Mouse (Mus musculus) forebrain, embryonic 10.5 days (tissue): ENCODE measurements around the gene Scyl3. TPM values are rescaled to one million over a fixed set of nuclear protein-coding genes. Genes with fewer than 3 reads are reported as not detected.

Experiments used
- DNase-seq: peaks from one replicate; pipeline ENCODE4 v3.0.0-alpha.2; 2017; ENCODE audit warnings: low spot score; ENCODE audit errors: extremely low spot score
- H3K27ac ChIP-seq: fragments of 300-500 bp; sonication (generic); 2 replicates; pipeline ENCODE4 v1.5.1; 2016; ENCODE audit warnings: mild to moderate bottlenecking
- H3K27me3 ChIP-seq: fragments of 300-500 bp; sonication (generic); 2 replicates; pipeline ENCODE4 v1.6.1; 2016; ENCODE audit warnings: mild to moderate bottlenecking; ENCODE audit not compliant: poor library complexity, severe bottlenecking
- H3K36me3 ChIP-seq: fragments of 300-500 bp; sonication (generic); replicated peaks from 2 replicates; pipeline ENCODE4 v1.6.1; 2016; ENCODE audit warnings: mild to moderate bottlenecking, moderate library complexity
- H3K4me1 ChIP-seq: fragments of 300-500 bp; sonication (generic); 2 replicates; pipeline ENCODE4 v1.6.1; 2016
- H3K4me3 ChIP-seq: fragments of 300-500 bp; sonication (generic); 2 replicates; pipeline ENCODE4 v1.5.1; 2016; ENCODE audit warnings: mild to moderate bottlenecking, moderate library complexity
- H3K9me3 ChIP-seq: fragments of 300-500 bp; sonication (generic); 2 replicates; pipeline ENCODE4 v1.6.1; 2016; ENCODE audit warnings: mild to moderate bottlenecking, moderate library complexity
- WGBS: fragments of 180-500 bp; shearing (Covaris S2); methylation state at CpG from one replicate; pipeline ENCODE4 v1.1.7; 2016; 5-methylcytosine and 5-hydroxymethylcytosine counted together
- polyA plus RNA-seq: library from polyadenylated mRNA; unstranded; fragments of >200 nt; fragmentation: Nextera tagmentation; extraction: Ambion mirVana; gene quantifications from 2 replicates; pipeline ENCODE4 v1.2.1, GENCODE M21; 2016

Scyl3 gene
- polyA plus RNA-seq, 1 experiment from 2014 or later = 15.5 TPM

- H3K4me3 ChIP-seq = no peak overlapping the region
- H3K27me3 ChIP-seq = no peaks in the 10 kb centered on the region
- peaks cover 31% of the 10 kb centered on the region for H3K36me3 ChIP-seq
- peaks cover 20% of the 10 kb centered on the region for H3K4me1 ChIP-seq
- 88% methylated on average over 4 of the region's 4 CpGs for WGBS
- no peak for DNase-seq
- H3K27ac ChIP-seq = no peak overlapping the region
- H3K9me3 ChIP-seq = no peaks in the 10 kb centered on the region
These were observed 63.5 kb downstream of the Scyl3 start for GRCm38 (mm10) chr1:163992371-163992770.

GRCm38 (mm10) chr1:163994173-163994720 lies 65.3 kb downstream of the Scyl3 start:
- peaks cover 20% of the 10 kb centered on the region for H3K4me1 ChIP-seq
- H3K4me3 ChIP-seq = peak overlapping the region; percentile 78
- H3K36me3 ChIP-seq = peaks cover 17% of the 10 kb centered on the region; the same call in 1 of the 2 replicates
- 1% methylated on average over 38 of the region's 38 CpGs for WGBS
- no peaks in the 10 kb centered on the region for H3K27me3 ChIP-seq
- H3K9me3 ChIP-seq = no peaks in the 10 kb centered on the region
- DNase-seq = no peak
- peak overlapping the region; percentile 92 for H3K27ac ChIP-seq

- Histone ChIP-seq H3K27me3 (no peaks in the 10 kb centered on the region), H3K4me1 (peaks cover 20% of the 10 kb centered on the region), H3K36me3 (peaks cover 17% of the 10 kb centered on the region; the same call in 1 of the 2 replicates), H3K9me3 (no peaks in the 10 kb centered on the region), H3K27ac (peak within 1 kb of the TSS; percentile 92), H3K4me3 (peak within 1 kb of the TSS; percentile 78)
- peak; percentile 90 for DNase-seq
- 5% methylated on average over 43 of the region's 43 CpGs for WGBS
These were observed 66.1 kb downstream of the Scyl3 start, which contains the start of the genes BC055324 and Mettl18 for GRCm38 (mm10) chr1:163994721-163995608. Gene BC055324 (minus strand): TSS chr1:163994796. Gene Mettl18 (plus strand): TSS chr1:163994889.

- 61% methylated on average over 2 of the region's 2 CpGs for WGBS
- Histone ChIP-seq H3K4me1 (peaks cover 20% of the 10 kb centered on the region), H3K36me3 (peaks cover 17% of the 10 kb centered on the region; the same call in 1 of the 2 replicates), H3K27ac (peak overlapping the region; percentile 92; the same call in 1 of the 2 replicates), H3K4me3 (peak overlapping the region; percentile 78), H3K9me3 (no peaks in the 10 kb centered on the region), H3K27me3 (no peaks in the 10 kb centered on the region)
- no peak for DNase-seq
These were observed 66.7 kb downstream of the Scyl3 start for GRCm38 (mm10) chr1:163995609-163995913.

GRCm38 (mm10) chr1:164001831-164002452 lies 73.0 kb downstream of the Scyl3 start:
- no peak overlapping the region for H3K27ac ChIP-seq
- WGBS = 57% methylated on average over 6 of the region's 6 CpGs
- H3K9me3 ChIP-seq = no peaks in the 10 kb centered on the region
- no peaks in the 10 kb centered on the region for H3K27me3 ChIP-seq
- H3K4me1 ChIP-seq = no peaks in the 10 kb centered on the region
- H3K4me3 ChIP-seq = no peak overlapping the region
- DNase-seq = no peak
- H3K36me3 ChIP-seq = peaks cover 1% of the 10 kb centered on the region; the same call in 1 of the 2 replicates

GRCm38 (mm10) chr1:164004311-164004710 lies 75.4 kb downstream of the Scyl3 start:
- H3K36me3 ChIP-seq = no peaks in the 10 kb centered on the region
- no peak overlapping the region for H3K27ac ChIP-seq
- H3K4me1 ChIP-seq = no peaks in the 10 kb centered on the region
- no peaks in the 10 kb centered on the region for H3K9me3 ChIP-seq
- no peak overlapping the region for H3K4me3 ChIP-seq
- no peaks in the 10 kb centered on the region for H3K27me3 ChIP-seq
- no peak for DNase-seq
- 76% methylated on average over 3 of the region's 3 CpGs for WGBS

Other genes with a start within 250 kb of the Scyl3 start
- gene Mettl11b, start 203.9 kb upstream of the Scyl3 start, polyA plus RNA-seq = 0.36 and 0.58 TPM in 2 replicates
- gene Kifap3, start 149.5 kb upstream of the Scyl3 start, polyA plus RNA-seq = 27.4 and 29.1 TPM in 2 replicates
- 47.2 and 47.8 TPM in 2 replicates for gene BC055324, start 65.7 kb downstream of the Scyl3 start, polyA plus RNA-seq
- 10.3 and 11.2 TPM in 2 replicates for gene Mettl18, start 65.8 kb downstream of the Scyl3 start, polyA plus RNA-seq
- gene Sele, start 119.1 kb downstream of the Scyl3 start, polyA plus RNA-seq = not detected in 2 replicates
- gene Sell, start 132.9 kb downstream of the Scyl3 start, polyA plus RNA-seq = not detected in 2 replicates
- not detected in 2 replicates for gene Selp, start 186.2 kb downstream of the Scyl3 start, polyA plus RNA-seq
- 0.27 and 0.36 TPM in 2 replicates for gene F5, start 222.7 kb downstream of the Scyl3 start, polyA plus RNA-seq